14 mouse cellular contexts compared by ENCODE assay signal in the genomic region with DNA sequence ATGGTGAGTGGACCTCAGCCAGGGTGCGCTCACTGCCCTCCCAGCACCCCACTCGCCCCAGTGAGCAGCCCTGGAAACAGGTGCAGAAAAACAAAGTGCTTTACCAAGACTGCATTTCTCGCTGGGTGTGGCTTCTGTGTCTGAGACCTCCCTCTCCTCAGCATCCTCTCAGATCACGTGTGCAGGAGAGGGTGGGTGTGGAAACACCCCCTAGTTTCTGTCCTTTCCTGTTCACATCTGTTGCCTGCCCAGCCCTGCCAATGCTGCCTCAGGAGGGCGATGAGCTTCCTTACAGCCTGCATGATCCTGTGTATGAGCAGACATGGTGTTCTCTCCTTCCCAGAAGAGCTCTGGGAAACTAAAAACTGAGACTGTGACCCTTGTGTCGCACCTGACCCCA. TPM values are rescaled to one million over a fixed set of nuclear protein-coding genes. Genes with fewer than 3 reads are reported as not detected.
A peak's percentile ranks its signal among the peaks of the same experiment; 100 is the strongest.
DNase-seq lines count a peak whose midpoint lies in the region; ATAC-seq and TF ChIP-seq lines count a peak whose summit lies in the region.
"Had no signal": no experiment of that assay in that cellular context is flagged by ENCODE, and none has a peak within 500 bp of the region (broad histone marks: within the 10 kb centered on the region; RNA-seq: fewer than 3 reads in every experiment).

No protein-coding gene starts in this region.

- H3K27ac ChIP-seq in kidney, adult 2 months (ENCODE audit: insufficient read depth, low read depth, low read length) = peak overlapping the region; percentile 21
- no peak overlapping the region for H3K27ac ChIP-seq in kidney, embryonic 14.5 days (ENCODE audit: low read depth, low read length)
- peak overlapping the region; percentile 54 for H3K27ac ChIP-seq in intestine, embryonic 15.5 days
- peak overlapping the region; percentile 69 for H3K27ac ChIP-seq in stomach, postnatal 0 days (replicated peaks)
- no peak overlapping the region for H3K27ac ChIP-seq in midbrain, embryonic 11.5 days (ENCODE audit: low read depth, low read length)
- H3K27ac ChIP-seq: forebrain, embryonic 15.5 days; limb, embryonic 10.5 days; macrophage had no signal

- no peak for TF ChIP-seq EP300 in stomach, postnatal 0 days (optimal IDR thresholded peaks at IDR 0.05)

- no peak for TF ChIP-seq CTCF in kidney, adult 2 months (conservative IDR thresholded peaks at IDR 0.05; ENCODE audit: insufficient read depth, insufficient read length, low read depth, low read length)
- TF ChIP-seq CTCF in stomach, postnatal 0 days (IDR thresholded peaks at IDR 0.05; ENCODE audit: low read depth) = no peak

- H3K9ac ChIP-seq in kidney, embryonic 14.5 days (ENCODE audit: low read depth, low read length) = no peak overlapping the region
- no peak overlapping the region for H3K9ac ChIP-seq in intestine, embryonic 15.5 days
- H3K9ac ChIP-seq in stomach, postnatal 0 days (ENCODE audit: low read length) = no peak overlapping the region
- no peak overlapping the region for H3K9ac ChIP-seq in midbrain, embryonic 11.5 days (ENCODE audit: low read length)
- H3K9ac ChIP-seq: forebrain, embryonic 15.5 days had no signal

- peak; percentile 56 for DNase-seq in kidney, adult 2 months
- DNase-seq in ES-CJ7 (ENCODE audit: low read depth, low spot score) = peak; percentile 45
- DNase-seq in stomach, postnatal 0 days (ENCODE audit: low spot score) = no peak
- DNase-seq in midbrain, embryonic 11.5 days (ENCODE audit: low spot score, missing footprints) = no peak
- DNase-seq: adrenal gland, adult 8-10 months; cerebellum, adult 11 months had no signal

- no peak overlapping the region for H3K4me3 ChIP-seq in kidney, adult 2 months (ENCODE audit: insufficient read depth, low read depth, low read length)
- H3K4me3 ChIP-seq in kidney, embryonic 14.5 days (ENCODE audit: low read length) = no peak overlapping the region
- no peak overlapping the region for H3K4me3 ChIP-seq in intestine, embryonic 15.5 days (replicated peaks)
- no peak overlapping the region for H3K4me3 ChIP-seq in stomach, postnatal 0 days (ENCODE audit: low read depth, low read length)
- no peak overlapping the region for H3K4me3 ChIP-seq in midbrain, embryonic 11.5 days (ENCODE audit: low read depth, low read length)
- H3K4me3 ChIP-seq: forebrain, embryonic 15.5 days; limb, embryonic 10.5 days had no signal

- H3K4me2 ChIP-seq in kidney, embryonic 14.5 days (replicated peaks; ENCODE audit: low read depth, low read length) = no peak overlapping the region
- no peak overlapping the region for H3K4me2 ChIP-seq in intestine, embryonic 15.5 days (replicated peaks)
- no peak overlapping the region for H3K4me2 ChIP-seq in stomach, postnatal 0 days (replicated peaks; ENCODE audit: low read depth)
- H3K4me2 ChIP-seq in midbrain, embryonic 11.5 days = no peak overlapping the region
- H3K4me2 ChIP-seq: forebrain, embryonic 15.5 days had no signal

- H3K4me1 ChIP-seq in kidney, adult 2 months (ENCODE audit: control insufficient read depth, insufficient read depth, low read length) = peaks cover 10% of the 10 kb centered on the region
- H3K4me1 ChIP-seq in kidney, embryonic 14.5 days (ENCODE audit: control insufficient read depth, insufficient read depth, low read length) = 0 out of 2 replicates have a peak, but pooled peaks cover 3% of the 10 kb centered on the region
- H3K4me1 ChIP-seq in intestine, embryonic 15.5 days (replicated peaks) = peaks cover 27% of the 10 kb centered on the region
- no peaks in the 10 kb centered on the region for H3K4me1 ChIP-seq in stomach, postnatal 0 days (replicated peaks; ENCODE audit: control insufficient read depth, insufficient read depth)
- no peaks in the 10 kb centered on the region for H3K4me1 ChIP-seq in midbrain, embryonic 11.5 days (ENCODE audit: control insufficient read depth, insufficient read depth, low read length)
- H3K4me1 ChIP-seq: forebrain, embryonic 15.5 days; limb, embryonic 10.5 days had no signal

- no peak; the same call in 1 of the 2 replicates for ATAC-seq in kidney, embryonic 14.5 days (ENCODE audit: low FRiP score, low TSS enrichment)
- ATAC-seq in intestine, embryonic 15.5 days = no peak
- ATAC-seq in stomach, postnatal 0 days (ENCODE audit: low FRiP score, low TSS enrichment) = no peak
- ATAC-seq in granulocyte monocyte progenitor cell, adult 5-6 weeks (replicated peaks; ENCODE audit: poor library complexity, severe bottlenecking) = no peak
- ATAC-seq in megakaryocyte, adult 5-6 weeks (ENCODE audit: poor library complexity, severe bottlenecking) = no peak
- no peak for ATAC-seq in midbrain, embryonic 11.5 days (ENCODE audit: low FRiP score)
- ATAC-seq: forebrain, embryonic 15.5 days had no signal

- H3K9me3 ChIP-seq in kidney, embryonic 14.5 days (ENCODE audit: control insufficient read depth, low read length) = no peaks in the 10 kb centered on the region
- H3K9me3 ChIP-seq in intestine, embryonic 15.5 days = no peaks in the 10 kb centered on the region
- no peaks in the 10 kb centered on the region for H3K9me3 ChIP-seq in stomach, postnatal 0 days (ENCODE audit: control insufficient read depth, low read length)
- no peaks in the 10 kb centered on the region for H3K9me3 ChIP-seq in midbrain, embryonic 11.5 days (ENCODE audit: control insufficient read depth, low read length)
- H3K9me3 ChIP-seq: forebrain, embryonic 15.5 days; limb, embryonic 10.5 days had no signal

- TF ChIP-seq POLR2A in kidney, adult 2 months (IDR thresholded peaks at IDR 0.05; ENCODE audit: low read depth, low read length) = no peak

- WGBS in kidney, adult 2 months = 57% methylated on average over 6 of the region's 6 CpGs
- 63% methylated on average over 6 of the region's 6 CpGs for WGBS in kidney, embryonic 14.5 days
- 71% methylated on average over 6 of the region's 6 CpGs for WGBS in intestine, embryonic 15.5 days
- WGBS in stomach, postnatal 0 days = 57% methylated on average over 6 of the region's 6 CpGs
- 79% methylated on average over 6 of the region's 6 CpGs for WGBS in midbrain, embryonic 11.5 days

- no peaks in the 10 kb centered on the region for H3K36me3 ChIP-seq in kidney, adult 2 months (ENCODE audit: control insufficient read depth, insufficient read depth, low read length)
- H3K36me3 ChIP-seq in kidney, embryonic 14.5 days (ENCODE audit: control insufficient read depth, insufficient read depth, low read length) = peaks cover 75% of the 10 kb centered on the region
- peaks cover 33% of the 10 kb centered on the region for H3K36me3 ChIP-seq in intestine, embryonic 15.5 days
- peaks cover 14% of the 10 kb centered on the region for H3K36me3 ChIP-seq in stomach, postnatal 0 days (ENCODE audit: control insufficient read depth, insufficient read depth, low read length)
- H3K36me3 ChIP-seq in midbrain, embryonic 11.5 days (ENCODE audit: control insufficient read depth, insufficient read depth, low read length) = peaks cover 17% of the 10 kb centered on the region
- H3K36me3 ChIP-seq: G1E had no signal

- no peaks in the 10 kb centered on the region for H3K27me3 ChIP-seq in kidney, adult 2 months (replicated peaks; ENCODE audit: control insufficient read depth, insufficient read depth, low read length)
- H3K27me3 ChIP-seq in kidney, embryonic 14.5 days (ENCODE audit: control insufficient read depth, insufficient read depth, low read length) = no peaks in the 10 kb centered on the region
- no peaks in the 10 kb centered on the region for H3K27me3 ChIP-seq in intestine, embryonic 15.5 days (replicated peaks)
- no peaks in the 10 kb centered on the region for H3K27me3 ChIP-seq in stomach, postnatal 0 days (ENCODE audit: control insufficient read depth, insufficient read depth, low read length)
- no peaks in the 10 kb centered on the region for H3K27me3 ChIP-seq in midbrain, embryonic 11.5 days (ENCODE audit: control insufficient read depth, insufficient read depth, low read length)
- H3K27me3 ChIP-seq: forebrain, embryonic 15.5 days had no signal

RNA-seq across cellular contexts. Expression of a gene that starts 15.7 kb away (rescaled TPM):
- polyA plus RNA-seq in kidney, adult 2 months (2012; rRNA removed) = 24.2 and 28.8 TPM in 2 replicates
- 6.6 and 7.3 TPM in 2 replicates for polyA plus RNA-seq in kidney, embryonic 14.5 days (2014; fragmentation: Nextera tagmentation; extraction: Ambion mirVana)
- 88.3 and 109 TPM in 2 replicates for polyA plus RNA-seq in intestine, embryonic 15.5 days (2015; fragmentation: Nextera tagmentation; extraction: Ambion mirVana)
- polyA plus RNA-seq in stomach, postnatal 0 days (2015; fragmentation: Nextera tagmentation; extraction: Ambion mirVana) = 172 and 174 TPM in 2 replicates
- total RNA-seq in granulocyte monocyte progenitor cell, adult 5-6 weeks (2014; fragmentation: Nextera tagmentation) = not detected in 2 replicates
- total RNA-seq in granulocyte monocyte progenitor cell, adult 5-6 weeks (2017) = 1.3 and 2.3 TPM in 2 replicates
- total RNA-seq in megakaryocyte, adult 5-6 weeks (2015) = 0.41 TPM in 1 of 2 replicates, not detected in the other
- total RNA-seq in megakaryocyte, adult 5-6 weeks (2017) = 0.26 TPM in 1 of 2 replicates, not detected in the other
- 1.0 TPM in 2 replicates for polyA plus RNA-seq in midbrain, embryonic 11.5 days (2014; fragmentation: Nextera tagmentation; extraction: Ambion mirVana)
- total RNA-seq: adrenal gland, adult 8-10 months; G1E had no signal
- polyA plus RNA-seq: G1E, macrophage had no signal

Comparison
In these comparisons a context has a peak if more than half of its experiments do, and no peak if none do; other contexts are left out.
1. H3K27ac ChIP-seq: peak in kidney, adult 2 months (single experiment), intestine, embryonic 15.5 days (single experiment) and stomach, postnatal 0 days (single experiment); none in kidney, embryonic 14.5 days (single experiment) and midbrain, embryonic 11.5 days (single experiment).
2. DNase-seq: peak in kidney, adult 2 months (single experiment) and ES-CJ7 (single experiment); none in stomach, postnatal 0 days (single experiment) and midbrain, embryonic 11.5 days (single experiment).